Mouse (Mus musculus): ENCODE measurements at regions not wholly inside any gene's neighbourhood (a gene's known extent, or its start where the extent isn't known, plus 50 kb on each side); places are given as distances from the start of the nearest gene placed in this dataset.
"Not testable (repeated sequence)": the region's sequence is repeated elsewhere in the genome, so short reads cannot be mapped to it uniquely, and the experiment has no call there.

DNA sequence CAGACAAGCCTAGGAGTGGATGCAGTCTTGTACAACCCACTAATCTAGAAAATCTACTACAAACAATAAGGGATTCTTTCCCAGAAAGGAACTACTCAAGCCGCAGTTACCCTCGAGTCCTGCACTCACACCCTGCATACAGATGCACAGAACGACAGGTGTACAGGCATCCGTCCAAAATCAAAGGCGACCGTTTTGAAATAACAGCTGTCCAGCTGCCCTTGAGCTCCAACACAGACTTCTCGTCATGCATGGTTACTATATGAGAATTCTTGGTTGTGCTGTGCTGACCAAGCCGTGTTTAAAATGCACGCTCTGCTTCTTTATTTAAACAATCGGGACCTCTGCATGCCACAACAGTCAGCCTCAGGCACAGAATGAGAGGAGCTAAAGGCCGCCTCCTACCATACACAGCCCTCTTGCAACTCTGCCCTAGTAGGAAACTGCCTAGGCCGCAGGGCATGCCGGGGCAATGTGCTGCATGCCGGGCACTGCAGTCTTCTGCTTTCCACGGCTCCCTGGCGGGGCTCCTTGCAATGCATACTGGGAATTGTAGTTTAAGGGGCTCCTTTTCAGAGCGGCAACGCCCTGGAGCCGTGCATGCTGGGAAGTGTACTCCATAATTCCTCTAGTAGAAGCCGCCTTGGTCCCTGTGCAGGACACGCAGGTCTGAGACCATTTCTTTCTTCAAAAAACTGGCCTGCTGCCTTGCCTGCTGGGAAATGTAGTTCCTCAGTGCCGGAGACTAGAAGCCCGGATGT lies 237.4 kb upstream of the Myt1l start:
- peak; percentile 92 for DNase-seq

DNA sequence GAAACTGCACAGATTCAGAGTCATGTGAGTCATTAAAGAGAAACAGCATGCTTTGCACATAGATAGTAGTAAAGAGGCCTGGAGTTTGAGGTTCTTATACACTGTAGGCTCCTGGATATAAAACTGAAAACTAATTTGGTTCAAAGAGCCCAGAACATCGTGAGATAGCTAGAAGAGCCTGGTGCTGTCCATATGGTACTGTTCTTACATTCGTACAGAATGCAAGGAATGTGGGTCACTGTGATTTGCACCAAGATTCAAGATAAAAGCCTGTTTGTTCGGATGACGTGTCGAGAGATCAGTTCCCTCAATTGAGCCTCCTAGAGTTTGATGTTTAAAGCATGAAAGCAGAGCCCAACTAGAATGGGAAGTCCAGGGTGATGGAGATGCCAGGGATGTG lies 230.2 kb upstream of the Myt1l start:
- DNase-seq, result no peak

DNA sequence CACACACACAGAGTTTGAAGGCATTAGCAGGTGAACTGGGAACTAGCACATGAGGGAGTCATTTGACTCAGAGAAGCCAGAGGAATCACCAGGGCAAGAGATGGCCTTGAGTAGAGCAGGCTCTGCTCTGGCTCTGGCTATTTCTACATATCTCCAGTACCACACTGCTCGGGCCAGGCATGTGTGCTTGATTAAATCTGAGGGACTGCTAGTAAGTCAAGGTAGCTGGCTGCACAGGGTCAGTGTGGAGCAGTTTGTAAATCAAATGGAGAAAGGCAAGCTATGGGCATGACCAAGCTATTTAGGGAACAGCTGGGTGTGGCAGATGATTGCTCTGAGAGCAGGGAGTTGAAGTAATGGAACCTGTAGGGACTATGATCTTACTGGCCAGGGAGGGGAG lies 212.5 kb upstream of the Myt1l start:
- no peak for DNase-seq

DNA sequence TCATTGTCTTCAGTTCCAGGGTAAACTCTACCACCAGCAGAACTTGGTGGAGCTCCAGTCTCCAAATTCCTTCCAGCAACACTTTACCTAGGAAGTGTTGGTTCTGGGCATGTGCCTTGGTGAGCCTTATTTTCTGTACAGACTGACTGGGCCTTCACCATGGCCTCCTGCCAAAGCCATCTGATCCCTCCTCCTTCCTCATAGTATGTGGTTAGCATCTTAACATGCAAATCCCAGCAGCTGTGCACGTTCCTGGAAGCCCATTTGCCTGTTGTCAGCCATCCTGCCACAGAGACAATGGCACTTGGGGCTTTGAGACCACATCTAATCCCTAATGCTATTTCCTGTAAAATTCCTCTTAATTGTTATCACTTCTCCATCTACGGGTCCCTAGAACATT lies 206.7 kb upstream of the Myt1l start:
- DNase-seq, result no peak

DNA sequence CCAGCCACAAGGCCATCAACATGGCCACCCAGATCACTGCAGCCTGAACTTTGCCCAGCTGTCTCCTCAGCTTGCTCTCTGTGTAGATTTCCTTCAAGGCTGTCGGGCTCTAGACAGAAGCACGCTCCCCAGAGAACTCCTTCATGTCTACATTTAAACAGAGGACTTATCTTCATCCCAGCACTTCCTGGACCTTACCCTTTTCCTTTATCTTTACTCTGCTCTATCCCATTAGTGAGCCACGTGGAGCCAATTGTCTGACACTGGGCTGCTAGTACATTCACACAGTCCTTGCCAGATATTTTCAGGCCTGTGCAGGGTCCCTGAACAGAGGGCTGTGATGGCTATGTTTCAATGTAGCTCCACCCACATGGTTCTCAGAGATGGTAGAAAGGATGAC lies 204.7 kb upstream of the Myt1l start:
- DNase-seq, result no peak

DNA sequence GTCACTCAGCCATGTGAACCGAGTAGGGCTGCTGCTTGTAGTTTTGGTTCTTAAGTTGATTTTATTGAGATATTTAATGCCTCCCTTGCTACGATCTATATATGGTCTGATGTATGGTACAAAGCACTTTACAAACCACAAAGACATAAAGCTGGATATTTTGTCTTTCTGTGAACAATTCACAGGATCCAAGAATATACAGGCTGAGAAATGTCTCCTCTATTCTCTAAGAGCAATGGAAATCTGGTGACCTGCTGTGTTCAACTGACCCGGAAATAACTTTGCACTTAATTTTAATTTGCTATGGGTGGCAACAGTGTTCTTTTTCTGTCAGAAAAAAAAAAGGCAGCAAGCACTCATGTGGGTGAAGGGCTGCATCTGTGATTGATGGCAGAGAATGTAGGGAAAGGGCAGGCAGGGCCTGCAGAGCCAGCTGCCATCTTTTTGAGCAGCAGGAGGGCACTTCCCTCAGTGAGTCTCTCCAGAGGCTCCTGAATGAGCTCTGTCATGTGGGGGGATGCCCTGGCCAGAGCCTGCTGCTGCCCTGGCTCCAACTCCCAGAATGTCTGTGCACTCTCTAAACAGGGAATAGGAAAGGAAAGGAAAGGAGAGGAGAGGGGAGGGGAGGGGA lies 192.2 kb upstream of the Myt1l start:
- no peak for DNase-seq

DNA sequence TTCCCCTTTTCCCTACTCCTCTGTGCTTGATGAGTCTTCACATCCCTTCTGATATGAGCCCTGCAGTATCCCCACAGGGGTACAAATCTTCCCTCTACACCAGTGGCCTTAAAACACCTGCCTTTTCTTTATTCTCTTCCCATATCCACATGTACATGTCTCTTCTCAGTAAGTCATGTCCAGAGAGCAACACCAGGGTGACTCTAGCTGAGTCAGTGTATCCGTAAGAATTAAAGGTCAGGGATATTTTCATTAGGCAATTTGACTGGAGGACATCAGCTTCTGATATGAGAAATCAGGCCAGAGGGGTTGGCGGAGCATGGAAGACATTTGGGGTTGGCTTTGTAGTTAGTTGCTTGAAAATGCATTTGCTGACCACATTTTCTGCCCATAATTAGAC lies 190.8 kb upstream of the Myt1l start:
- DNase-seq, result no peak

DNA sequence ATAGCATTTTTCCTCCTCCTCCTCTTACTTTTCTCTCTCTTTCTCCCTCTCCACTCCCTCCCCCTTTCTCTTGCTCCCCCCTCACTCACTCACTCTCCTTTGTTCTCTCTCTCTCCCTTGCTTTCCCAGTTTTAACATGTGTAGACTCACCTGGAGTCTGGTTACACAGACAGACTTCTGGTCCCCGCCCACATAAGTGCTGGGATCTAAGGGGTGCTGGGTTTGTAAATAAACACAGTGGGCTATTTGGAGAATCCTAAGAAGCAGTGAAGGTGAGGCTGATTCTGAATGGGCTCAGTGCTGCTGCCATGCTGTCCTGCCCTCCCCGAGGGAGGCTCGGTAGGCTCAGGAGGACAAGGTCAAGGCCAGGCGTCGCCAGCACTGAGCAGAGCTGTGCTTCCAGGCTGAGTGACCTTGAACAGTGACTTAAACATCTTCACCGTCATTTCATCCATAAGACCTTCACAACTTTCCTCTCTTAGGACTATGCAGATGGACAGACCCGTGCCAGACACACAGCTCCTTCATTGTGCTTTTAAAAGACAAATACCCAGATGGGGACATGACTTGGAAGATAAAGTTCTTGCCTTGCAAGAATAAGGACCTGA lies 186.7 kb upstream of the Myt1l start:
- no peak for DNase-seq

DNA sequence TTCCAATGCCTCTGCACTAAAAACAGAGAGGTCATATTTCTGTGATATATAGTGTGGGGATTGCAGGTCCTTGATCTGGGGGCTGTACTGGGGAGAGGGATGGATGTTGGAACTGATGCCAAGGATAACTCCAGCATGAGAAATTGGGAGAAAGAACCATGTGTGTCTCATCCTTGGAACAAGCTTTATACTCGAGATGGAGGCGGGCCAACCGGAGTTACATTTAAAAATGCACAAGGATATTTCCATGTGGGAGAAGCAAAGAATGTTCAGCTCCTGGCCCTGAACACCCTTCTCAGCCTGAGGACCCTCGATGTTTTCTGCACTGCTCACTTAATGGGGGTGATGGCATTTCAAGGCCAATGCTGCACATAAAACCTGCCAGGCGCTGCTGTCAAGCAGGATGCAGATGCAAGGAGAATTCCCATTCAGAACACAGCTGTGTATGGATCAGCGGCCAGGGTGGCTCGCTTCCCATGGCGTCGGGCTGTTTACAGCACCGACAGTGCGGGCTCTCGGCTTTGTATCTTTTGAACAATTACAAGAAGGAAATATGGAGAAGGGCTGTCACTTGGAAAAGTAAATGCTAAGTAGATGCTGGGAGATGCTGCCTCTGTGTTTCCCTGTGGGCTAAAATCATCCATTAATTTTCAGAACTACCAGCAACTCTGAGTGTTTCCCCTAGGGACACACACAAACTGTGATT lies 184.9 kb upstream of the Myt1l start:
- no peak for DNase-seq

DNA sequence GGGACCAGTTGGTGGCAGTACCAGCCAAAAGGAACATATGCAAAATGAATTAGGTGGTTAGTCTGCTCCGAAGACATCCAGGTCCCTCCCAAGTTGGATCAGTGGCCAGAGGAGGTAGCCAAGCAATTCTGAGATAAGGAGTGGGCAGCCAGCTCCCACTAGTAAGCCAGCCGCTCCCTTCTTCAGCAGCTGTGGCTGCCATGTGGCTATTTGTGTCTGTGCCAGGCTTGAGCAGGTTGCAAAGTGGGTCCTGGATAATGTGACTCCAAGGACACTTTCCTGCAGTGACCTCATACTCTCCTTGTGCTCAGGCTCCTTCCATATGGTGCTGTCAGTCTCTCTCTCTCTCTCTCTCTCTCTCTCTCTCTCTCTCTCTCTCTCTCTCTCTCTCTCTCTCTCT lies 179.5 kb upstream of the Myt1l start:
- no peak for DNase-seq

DNA sequence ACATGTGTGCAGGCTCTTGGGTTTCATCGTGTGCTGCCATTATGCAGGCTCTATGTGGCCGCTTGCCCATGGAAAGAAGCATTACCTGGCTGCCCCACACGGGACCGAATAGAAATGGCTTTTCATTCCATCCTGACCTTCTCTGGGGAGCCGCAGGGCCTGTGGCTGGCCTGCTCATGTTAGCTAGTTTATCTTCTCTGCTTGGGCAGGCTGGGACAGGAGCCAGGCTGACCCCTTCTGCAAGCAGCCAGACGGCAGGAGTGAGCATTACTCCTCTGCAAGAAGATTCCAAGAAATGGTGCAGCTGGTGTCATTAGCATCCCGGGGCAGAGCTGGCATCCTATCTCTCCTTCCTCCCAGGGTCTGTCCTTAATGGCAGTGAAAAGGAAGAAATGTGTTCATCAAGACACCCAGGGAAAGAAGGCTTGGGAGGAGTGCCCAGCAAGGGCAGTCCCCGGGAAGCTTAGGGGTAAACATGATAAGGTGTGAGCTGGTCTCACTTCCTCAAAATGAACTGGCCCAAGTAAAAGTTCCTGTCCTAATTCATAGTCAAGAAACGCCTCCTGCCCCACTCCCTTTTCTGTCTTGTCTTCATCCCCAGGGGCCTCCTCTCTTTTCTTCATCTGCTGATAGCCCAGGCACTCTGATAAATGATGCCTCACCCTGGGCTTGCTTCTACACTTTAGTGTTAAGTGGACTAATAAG lies 178.9 kb upstream of the Myt1l start:
- no peak for DNase-seq

DNA sequence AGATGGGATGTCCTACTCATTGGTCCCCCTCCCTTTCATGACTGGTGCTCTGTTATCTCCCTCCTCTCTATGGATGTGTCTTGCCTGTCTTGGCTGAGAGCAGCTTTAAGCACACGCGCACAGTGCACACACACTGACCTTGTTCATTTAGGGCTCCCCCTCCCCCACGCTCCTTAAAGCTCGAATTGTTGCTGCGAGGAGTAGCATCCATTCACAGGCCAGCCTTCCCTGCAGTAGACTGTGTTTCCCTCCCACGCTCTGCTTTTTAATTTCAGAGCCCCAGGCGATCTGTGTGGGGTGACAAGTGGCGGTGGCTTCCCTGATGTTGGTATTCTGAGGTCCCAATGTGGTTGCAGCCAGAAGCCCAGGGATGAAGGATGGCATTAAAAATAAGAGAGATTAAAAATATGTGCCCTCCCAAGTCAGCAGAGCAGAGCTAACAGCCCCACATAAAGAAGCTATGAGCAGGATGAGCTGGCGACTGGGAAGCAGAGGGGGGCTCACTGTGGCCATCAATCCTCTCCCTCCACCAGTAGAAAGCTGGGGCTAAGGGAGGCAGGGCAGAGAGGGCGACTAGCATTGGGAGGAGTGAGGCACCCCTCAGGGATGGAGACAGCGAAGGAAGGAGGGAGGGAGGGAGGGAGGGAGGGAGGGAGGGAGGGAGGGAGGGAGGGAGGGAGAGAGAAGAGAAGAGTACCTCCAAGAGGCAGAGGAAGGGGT lies 174.2 kb upstream of the Myt1l start:
- DNase-seq, result no peak

DNA sequence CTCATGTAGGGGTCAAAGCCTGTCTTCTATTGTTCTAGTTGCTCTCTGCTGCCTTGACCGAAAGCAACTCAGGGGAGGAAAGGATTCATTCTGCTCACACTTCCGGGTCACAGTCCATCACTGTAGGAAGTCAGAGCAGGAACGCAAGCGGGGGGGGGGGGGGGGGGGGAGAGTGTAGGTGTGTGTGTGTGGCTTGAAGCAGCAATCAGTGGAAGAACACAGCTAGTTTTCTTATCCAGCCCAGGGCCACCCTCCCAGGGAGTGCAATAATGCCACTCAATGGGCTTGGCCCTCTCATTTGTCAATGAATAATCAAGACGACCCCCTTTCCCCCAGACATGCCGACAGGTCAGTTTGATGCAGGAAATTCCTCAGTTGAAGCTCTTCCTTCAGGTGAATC lies 173.4 kb upstream of the Myt1l start:
- DNase-seq, result no peak

DNA sequence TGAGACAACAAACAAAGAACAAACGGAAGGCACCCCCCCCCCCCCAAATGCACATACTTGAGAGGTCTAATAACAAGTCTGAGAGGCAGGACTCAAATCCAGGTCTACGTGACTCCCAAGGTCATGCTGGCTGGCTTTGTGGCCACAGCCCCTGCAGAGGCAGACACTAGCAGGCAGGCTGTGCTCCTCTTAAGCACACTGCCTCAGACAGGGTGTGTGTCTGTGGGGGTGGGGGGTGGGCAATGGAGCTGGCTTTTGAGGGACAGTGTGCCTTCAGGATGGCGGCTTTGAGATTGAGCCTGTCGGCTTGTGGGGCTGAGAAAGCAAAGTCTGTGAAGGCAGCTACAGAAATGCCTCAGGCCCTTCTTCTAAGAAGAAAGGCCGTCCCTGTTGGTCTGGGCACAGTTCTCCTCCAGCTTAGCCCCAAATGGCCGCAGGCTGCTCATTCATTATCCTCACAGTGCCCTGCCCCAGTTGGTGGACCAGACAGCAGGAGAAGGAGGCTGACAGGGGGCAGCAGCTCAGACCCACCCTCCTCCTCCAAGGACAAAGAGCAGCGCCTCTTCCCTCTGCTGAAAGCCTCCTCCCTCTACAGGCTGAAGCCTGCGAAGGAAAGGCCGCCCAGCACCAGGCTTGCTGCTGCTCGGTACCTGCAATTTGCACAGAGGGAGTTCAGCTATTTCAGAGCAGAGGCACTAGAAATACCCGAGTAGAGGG lies 171.3 kb upstream of the Myt1l start:
- DNase-seq, result no peak

DNA sequence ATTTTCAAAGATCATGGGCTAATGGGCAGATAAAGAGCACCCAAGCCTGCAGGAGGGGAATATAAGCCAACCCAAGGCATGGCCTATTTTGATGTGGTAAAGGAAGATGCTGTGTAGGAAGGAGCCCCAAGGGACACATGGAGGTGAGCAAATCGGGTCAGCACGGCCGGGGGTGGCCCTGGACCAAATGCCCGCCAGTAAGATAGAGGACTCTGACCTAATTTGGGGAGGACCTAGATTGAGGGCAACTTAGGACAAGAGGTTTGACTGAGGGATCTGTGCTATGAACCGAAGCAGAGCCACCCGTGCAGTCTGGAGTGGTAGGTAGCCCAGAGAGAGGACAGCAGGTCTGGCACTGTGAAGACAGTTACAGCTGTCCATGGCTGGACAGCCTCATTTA lies 166.9 kb upstream of the Myt1l start:
- DNase-seq, result no peak

DNA sequence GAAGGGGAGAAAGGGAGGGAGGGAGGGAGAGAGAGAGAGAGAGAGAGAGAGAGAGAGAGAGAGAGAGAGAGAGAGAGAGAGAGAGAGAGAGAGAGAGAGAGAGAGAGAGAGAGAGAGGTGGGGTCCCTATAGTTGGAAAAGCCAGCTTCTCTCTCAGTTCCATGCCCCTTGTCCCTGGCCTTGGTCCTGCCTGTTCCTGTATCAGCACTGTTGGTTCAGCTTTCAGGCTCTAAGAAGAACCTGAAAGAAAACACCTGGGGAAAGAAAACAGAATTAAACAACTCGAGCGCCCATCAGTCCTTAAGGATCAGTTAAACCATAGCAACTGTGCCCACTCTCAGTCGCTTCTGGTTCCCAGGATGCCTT lies 160.5 kb upstream of the Myt1l start:
- DNase-seq, result not testable (repeated sequence)

DNA sequence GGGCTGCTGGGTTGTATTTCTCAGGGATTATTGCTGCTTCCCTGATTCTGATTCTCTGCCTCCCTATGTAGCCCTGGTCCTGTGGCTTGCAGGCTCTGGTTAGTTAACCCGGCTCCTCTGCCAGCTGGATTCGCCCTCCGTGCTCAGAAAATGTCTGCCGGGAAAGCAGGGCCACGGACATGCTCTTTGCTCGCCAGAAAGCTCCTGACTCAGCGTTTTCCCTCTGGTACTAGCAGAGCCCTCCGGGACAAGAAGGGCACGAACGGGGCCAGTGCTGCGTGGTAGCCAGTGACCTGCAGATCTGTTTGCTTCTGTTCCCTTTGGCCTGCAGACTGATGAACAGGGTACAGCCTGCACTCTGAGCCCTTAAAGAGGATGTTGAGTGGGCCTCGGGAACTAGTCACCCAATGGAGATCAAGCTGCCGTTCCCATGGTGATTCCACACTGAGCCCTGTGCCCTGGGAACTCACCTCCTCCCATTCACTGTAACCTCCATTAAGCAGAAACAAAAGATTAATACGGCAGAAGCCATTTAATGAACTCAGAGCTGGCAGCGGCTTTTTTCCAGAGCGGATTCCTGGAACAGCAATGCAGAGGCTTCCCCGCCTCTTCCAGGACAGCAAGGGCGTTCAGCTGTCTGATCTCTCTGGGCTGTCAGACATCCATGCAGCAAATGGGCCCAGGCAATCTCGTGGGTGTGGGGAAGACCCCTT lies 159.9 kb upstream of the Myt1l start:
- DNase-seq, result no peak

DNA sequence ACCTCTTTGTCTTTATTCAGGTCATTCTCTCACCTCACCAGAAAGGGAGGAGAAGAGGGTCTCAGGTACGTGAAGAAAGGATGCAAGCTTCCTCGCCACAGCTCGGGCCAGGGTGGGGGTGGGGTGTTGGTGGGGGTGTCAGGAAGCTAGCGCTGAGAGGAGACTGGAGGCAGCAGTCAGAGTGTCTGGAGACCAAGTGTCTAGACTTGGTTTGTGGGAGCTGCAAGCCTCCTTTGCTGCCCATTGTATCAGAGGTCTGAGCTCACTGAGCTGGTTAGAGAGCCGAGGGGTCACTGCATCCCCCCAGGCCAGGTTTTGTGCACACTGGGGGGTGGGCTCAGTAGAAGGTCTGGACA lies 159.4 kb upstream of the Myt1l start:
- DNase-seq, result no peak

DNA sequence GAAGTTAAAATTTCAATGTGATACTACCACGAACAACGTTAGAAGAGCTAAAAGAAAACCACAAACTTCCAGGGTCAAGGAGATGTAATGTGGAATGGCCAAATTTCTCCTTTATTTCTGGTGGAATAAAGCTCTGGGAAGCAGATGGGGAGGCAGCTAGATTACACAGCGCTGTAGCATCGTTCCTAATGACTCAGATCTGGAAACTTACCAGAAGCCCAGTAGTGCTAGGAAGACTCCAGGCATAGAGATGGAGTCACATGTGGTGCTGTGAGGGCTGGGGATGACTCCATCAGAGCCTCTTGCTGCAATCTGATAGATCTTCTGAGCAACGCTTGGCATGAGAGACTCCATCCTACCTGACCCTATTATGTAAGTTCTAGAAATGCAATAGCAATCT lies 136.4 kb upstream of the Myt1l start:
- DNase-seq, result no peak

DNA sequence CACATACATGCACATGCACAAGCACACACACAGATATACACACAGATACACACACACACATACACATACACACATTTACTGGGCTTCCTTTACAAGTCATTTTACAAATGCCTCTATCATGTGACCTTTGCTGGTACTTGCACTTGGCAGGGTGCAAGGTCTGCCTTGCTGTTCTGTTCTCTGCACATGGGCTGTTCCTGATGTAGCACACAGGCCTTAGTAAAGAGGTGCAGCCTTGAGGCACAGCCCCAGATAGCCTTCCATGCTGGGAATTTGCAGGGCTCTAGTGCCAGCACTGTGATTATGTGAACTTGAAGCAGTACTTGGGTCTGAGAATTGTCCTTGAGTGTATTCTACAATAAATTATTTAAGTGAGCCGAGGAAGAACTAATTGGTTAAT lies 133.9 kb upstream of the Myt1l start:
- no peak for DNase-seq

DNA sequence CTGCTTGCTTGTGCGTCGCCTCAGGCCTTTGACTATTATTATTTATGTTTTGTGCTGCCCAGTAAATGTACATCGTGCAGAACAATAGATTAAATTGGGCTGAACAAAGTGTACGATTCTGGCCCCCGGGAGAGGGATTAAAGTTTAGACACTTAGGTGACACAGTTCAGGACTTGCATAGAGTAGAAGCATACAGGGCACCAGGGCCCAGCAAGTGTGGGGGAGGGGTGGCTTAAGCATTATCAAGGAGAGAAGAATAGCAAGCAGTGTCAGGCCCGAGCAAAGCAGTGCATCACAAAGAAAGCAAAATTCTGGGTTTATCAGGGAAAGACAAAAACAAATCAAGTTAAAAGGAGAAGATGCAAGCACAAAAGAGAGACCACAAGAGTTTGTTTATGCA lies 133.3 kb upstream of the Myt1l start:
- no peak for DNase-seq
